Mouse (Mus musculus) MEL (cell line): Measurements from ENCODE around the gene Gys1. TPM values are rescaled to one million over a fixed set of nuclear protein-coding genes. Genes with fewer than 3 reads are reported as not detected.

Source experiments
- DNase-seq: peaks from one replicate; pipeline ENCODE4 v3.0.0; 2011; ENCODE audit warnings: low read depth, low spot score
- H3K27ac ChIP-seq: 2 replicates; pipeline ENCODE4 v1.5.1; 2012; ENCODE audit warnings: low read depth, mild to moderate bottlenecking, control low read depth, low read length, moderate library complexity; ENCODE audit not compliant: control insufficient read depth
- H3K27me3 ChIP-seq, 2 experiments: fragments of 150-350 bp in 1 of 2; sonication (generic) in 1 of 2; 2 replicates each; pipeline ENCODE4 v1.6.1; 2012; ENCODE audit warnings: low read length in 2 of 2, mild to moderate bottlenecking in 2 of 2, improper control_type of control experiment in 1 of 2, moderate library complexity in 1 of 2; ENCODE audit not compliant: insufficient read depth in 2 of 2, control insufficient read depth in 1 of 2
- H3K36me3 ChIP-seq, 2 experiments: 2 replicates each; pipeline ENCODE4 v1.6.1; 2012 to 2014; ENCODE audit warnings: low read length in 2 of 2, improper control_type of control experiment in 1 of 2, inconsistent platforms in 1 of 2, mild to moderate bottlenecking in 1 of 2; ENCODE audit not compliant: insufficient read depth in 2 of 2, control insufficient read depth in 1 of 2
- H3K4me1 ChIP-seq, 2 experiments: fragments of 150-350 bp in 1 of 2; sonication (generic) in 1 of 2; 2 replicates each; pipeline ENCODE4 v1.6.1; 2012; ENCODE audit warnings: low read length in 2 of 2, improper control_type of control experiment in 1 of 2, mild to moderate bottlenecking in 1 of 2; ENCODE audit not compliant: insufficient read depth in 2 of 2, control insufficient read depth in 1 of 2
- H3K4me3 ChIP-seq, 2 experiments: fragments of 150-350 bp in 1 of 2; sonication (generic) in 1 of 2; 2 replicates each; pipeline ENCODE4 v1.5.1; 2012; ENCODE audit warnings: low read depth in 2 of 2, low read length in 2 of 2, mild to moderate bottlenecking in 2 of 2, moderate library complexity in 2 of 2, control low read depth in 1 of 2, improper control_type of control experiment in 1 of 2; ENCODE audit not compliant: control insufficient read depth in 1 of 2, insufficient read depth in 1 of 2
- H3K79me2 ChIP-seq: 2 replicates; pipeline ENCODE4 v1.6.1; 2012; ENCODE audit warnings: mild to moderate bottlenecking, low read length, moderate library complexity; ENCODE audit not compliant: control insufficient read depth, poor library complexity, insufficient read depth
- H3K9ac ChIP-seq: 2 replicates; pipeline ENCODE4 v1.6.1; 2012; ENCODE audit warnings: low read depth, mild to moderate bottlenecking, control low read depth, low read length, moderate library complexity; ENCODE audit not compliant: control insufficient read depth, poor library complexity, severe bottlenecking
- H3K9me3 ChIP-seq: fragments of 150-350 bp; sonication (generic); replicated peaks from 2 replicates; pipeline ENCODE4 v1.6.1; 2012; ENCODE audit warnings: mild to moderate bottlenecking, low read length, improper control_type of control experiment, moderate library complexity; ENCODE audit not compliant: insufficient read depth
- CHD1 ChIP-seq: IDR thresholded peaks from 2 replicates; pipeline ENCODE4 v1.6.1; 2012; ENCODE audit warnings: low read depth, mild to moderate bottlenecking, inconsistent platforms, low read length, improper control_type of control experiment
- ELF1 ChIP-seq: IDR thresholded peaks from 2 replicates; pipeline ENCODE4 v1.6.1; 2014; ENCODE audit warnings: low read depth, mild to moderate bottlenecking, inconsistent platforms, low read length, improper control_type of control experiment, moderate library complexity
- EP300 ChIP-seq, 2 experiments: IDR thresholded peaks; 2 replicates each; pipeline ENCODE4 v1.6.1; 2011; ENCODE audit warnings: improper control_type of control experiment in 2 of 2, low read length in 2 of 2, low read depth in 1 of 2, mild to moderate bottlenecking in 1 of 2
- ETS1 ChIP-seq: IDR thresholded peaks from 2 replicates; pipeline ENCODE4 v1.6.1; 2012; ENCODE audit warnings: low read depth, mild to moderate bottlenecking, inconsistent platforms, low read length, improper control_type of control experiment, moderate library complexity
- HCFC1 ChIP-seq: IDR thresholded peaks from 2 replicates; pipeline ENCODE4 v1.6.1; 2012; ENCODE audit warnings: low read depth, mild to moderate bottlenecking, inconsistent platforms, low read length, improper control_type of control experiment, moderate library complexity
- KAT2A ChIP-seq: conservative IDR thresholded peaks from 2 replicates; pipeline ENCODE4 v1.6.1; 2012; ENCODE audit warnings: low read depth, low read length, improper control_type of control experiment, inconsistent platforms
- MAX ChIP-seq: IDR thresholded peaks from 2 replicates; pipeline ENCODE4 v1.6.1; 2011; ENCODE audit warnings: low read length, improper control_type of control experiment
- MXI1 ChIP-seq: IDR thresholded peaks from 2 replicates; pipeline ENCODE4 v1.6.1; 2011; ENCODE audit warnings: mild to moderate bottlenecking, low read depth, low read length, improper control_type of control experiment
- NELFE ChIP-seq: IDR thresholded peaks from 2 replicates; pipeline ENCODE4 v1.6.1; 2011; ENCODE audit warnings: low read depth, low read length, improper control_type of control experiment
- NRF1 ChIP-seq: IDR thresholded peaks from 2 replicates; pipeline ENCODE4 v1.6.1; 2014; ENCODE audit warnings: low read depth, mild to moderate bottlenecking, inconsistent platforms, low read length, improper control_type of control experiment, moderate library complexity; ENCODE audit not compliant: poor library complexity, insufficient read depth, severe bottlenecking
- POLR2A ChIP-seq, 2 experiments: IDR thresholded peaks; 2 replicates each; pipeline ENCODE4 v1.6.1; 2011 to 2012; ENCODE audit warnings: low read length in 2 of 2, mild to moderate bottlenecking in 2 of 2, control low read depth in 1 of 2, improper control_type of control experiment in 1 of 2, low read depth in 1 of 2, moderate library complexity in 1 of 2; ENCODE audit not compliant: control insufficient read depth in 1 of 2, insufficient read depth in 1 of 2, poor library complexity in 1 of 2
- POLR2AphosphoS2 ChIP-seq: IDR thresholded peaks from 2 replicates; pipeline ENCODE4 v1.6.1; 2011; ENCODE audit warnings: low read length, improper control_type of control experiment
- RAD21 ChIP-seq: IDR thresholded peaks from 2 replicates; pipeline ENCODE4 v1.6.1; 2011; ENCODE audit warnings: mild to moderate bottlenecking, low read depth, low read length, improper control_type of control experiment
- SIN3A ChIP-seq: IDR thresholded peaks from 2 replicates; pipeline ENCODE4 v1.6.1; 2012; ENCODE audit warnings: low read length, improper control_type of control experiment, inconsistent platforms
- TBP ChIP-seq: IDR thresholded peaks from 2 replicates; pipeline ENCODE4 v1.8.0; 2011; ENCODE audit warnings: low read depth, low read length, improper control_type of control experiment
- TCF12 ChIP-seq: IDR thresholded peaks from 2 replicates; pipeline ENCODE4 v1.6.1; 2014; ENCODE audit warnings: low read depth, mild to moderate bottlenecking, inconsistent platforms, low read length, improper control_type of control experiment, moderate library complexity
- USF1 ChIP-seq: IDR thresholded peaks from 2 replicates; pipeline ENCODE4 v1.6.1; 2014; ENCODE audit warnings: low read depth, mild to moderate bottlenecking, inconsistent platforms, low read length, improper control_type of control experiment, moderate library complexity
- ZC3H11A ChIP-seq: IDR thresholded peaks from 2 replicates; pipeline ENCODE4 v1.6.1; 2012; ENCODE audit warnings: low read depth, mild to moderate bottlenecking, inconsistent platforms, low read length, improper control_type of control experiment
- ZMIZ1 ChIP-seq: IDR thresholded peaks from 2 replicates; pipeline ENCODE4 v1.6.1; 2012; ENCODE audit warnings: low read depth, mild to moderate bottlenecking, inconsistent platforms, low read length, improper control_type of control experiment, moderate library complexity
- ZNF384 ChIP-seq: IDR thresholded peaks from 2 replicates; pipeline ENCODE4 v1.6.1; 2012; ENCODE audit warnings: low read depth, mild to moderate bottlenecking, inconsistent platforms, low read length, improper control_type of control experiment
- polyA plus RNA-seq, 2 experiments: library from polyadenylated mRNA; stranded (reverse) in 1 of 2; unstranded in 1 of 2; fragments of >175 nt in 1 of 2; fragments of >200 nt in 1 of 2; gene quantifications; 2 replicates each; pipeline versions ENCODE4 v1.2.1 to v1.2.4; 2012; ENCODE audit warnings: low replicate concordance in 2 of 2, low read depth in 1 of 2; ENCODE audit not compliant: insufficient read length in 2 of 2, insufficient read depth in 1 of 2, missing spikeins in 1 of 2
- total RNA-seq: library from RNA; depleted of rRNA; stranded (reverse); fragments of 300-350 nt; gene quantifications from 2 replicates; pipeline ENCODE4 v1.2.3, GENCODE M21; 2012

Gene Gys1
- total and polyA plus RNA-seq, 3 experiments = 12.8 to 46.9 TPM; not detected in 1

- no peak; the same call in 1 of the 2 replicates for TF ChIP-seq ELF1
- TF ChIP-seq ETS1 = no peak; the same call in 1 of the 2 replicates
- peak; percentile 80 for TF ChIP-seq NELFE
- peak; percentile 68 for TF ChIP-seq MAX
- 0 out of 4 replicates have a peak, but pooled peaks of 1 of the 2 experiments have one; percentile 8 for TF ChIP-seq EP300 (IDR thresholded peaks at IDR 0.05; ENCODE audit: low read depth in 1 of 2, low read length in 2 of 2)
- no peak for TF ChIP-seq ZC3H11A
- 0 out of 2 replicates have a peak, but pooled peaks have one; percentile 12 for TF ChIP-seq ZNF384
- TF ChIP-seq SIN3A = peak; percentile 84
- peak; percentile 97 for TF ChIP-seq HCFC1
- peak; percentile 89 for TF ChIP-seq POLR2AphosphoS2
- TF ChIP-seq TBP = peak; percentile 89
- TF ChIP-seq ZMIZ1 = no peak; the same call in 1 of the 2 replicates
- TF ChIP-seq NRF1 = 0 out of 2 replicates have a peak, but pooled peaks have one; percentile 13
- peak; percentile 38; the same call in 1 of the 2 replicates for TF ChIP-seq USF1
- no peak for TF ChIP-seq CHD1
- peak; percentile 59 to 88; a peak in 3 of 4 replicates for TF ChIP-seq POLR2A (IDR thresholded peaks at IDR 0.05; ENCODE audit: control insufficient read depth in 1 of 2, insufficient read depth in 1 of 2, low read depth in 1 of 2, low read length in 2 of 2, poor library complexity in 1 of 2)
- TF ChIP-seq MXI1 = peak; percentile 73
- peak; percentile 77 for TF ChIP-seq KAT2A
- peak; percentile 28; the same call in 1 of the 2 replicates for TF ChIP-seq TCF12
- peaks cover 0 to 13% of the 10 kb centered on the region in 2 experiments; a peak in 2 of 4 replicates for H3K36me3 ChIP-seq
- H3K4me1 ChIP-seq = peaks cover 5 to 25% of the 10 kb centered on the region in 2 experiments; a peak in 3 of 4 replicates
- H3K27me3 ChIP-seq = no peaks in the 10 kb centered on the region
- no peaks in the 10 kb centered on the region for H3K9me3 ChIP-seq
- H3K4me3 ChIP-seq = peak overlapping the region; percentile 70 to 76
- DNase-seq = peak; percentile 91
- H3K27ac ChIP-seq = peak overlapping the region; percentile 67
- peak overlapping the region; percentile 72 for H3K9ac ChIP-seq
- H3K79me2 ChIP-seq = peaks cover 3% of the 10 kb centered on the region; the same call in 1 of the 2 replicates
Observed at GRCm38 (mm10) chr7:45475291-45475969, 40.8 kb downstream of the Gys1 start.

GRCm38 (mm10) chr7:45476453-45476852 is 41.8 kb downstream of the Gys1 start:
- H3K4me3 ChIP-seq = no peak overlapping the region
- no peak overlapping the region for H3K27ac ChIP-seq
- H3K27me3 ChIP-seq = no peaks in the 10 kb centered on the region
- DNase-seq = no peak
- peaks cover 5 to 18% of the 10 kb centered on the region in 2 experiments; a peak in 3 of 4 replicates for H3K4me1 ChIP-seq
- peaks cover 0 to 9% of the 10 kb centered on the region in 2 experiments; a peak in 2 of 4 replicates for H3K36me3 ChIP-seq
- H3K9me3 ChIP-seq = no peaks in the 10 kb centered on the region
- H3K9ac ChIP-seq = no peak overlapping the region
- H3K79me2 ChIP-seq = peaks cover 3% of the 10 kb centered on the region; the same call in 1 of the 2 replicates
- TF ChIP-seq TBP = peak; percentile 95
- no peak for TF ChIP-seq RAD21
